Mouse (Mus musculus): ENCODE data around the gene Olfr784.
"Not testable (repeated sequence)": the region's sequence is repeated elsewhere in the genome, so short reads cannot be mapped to it uniquely, and the experiment has no call there.

Gene Olfr784

DNA sequence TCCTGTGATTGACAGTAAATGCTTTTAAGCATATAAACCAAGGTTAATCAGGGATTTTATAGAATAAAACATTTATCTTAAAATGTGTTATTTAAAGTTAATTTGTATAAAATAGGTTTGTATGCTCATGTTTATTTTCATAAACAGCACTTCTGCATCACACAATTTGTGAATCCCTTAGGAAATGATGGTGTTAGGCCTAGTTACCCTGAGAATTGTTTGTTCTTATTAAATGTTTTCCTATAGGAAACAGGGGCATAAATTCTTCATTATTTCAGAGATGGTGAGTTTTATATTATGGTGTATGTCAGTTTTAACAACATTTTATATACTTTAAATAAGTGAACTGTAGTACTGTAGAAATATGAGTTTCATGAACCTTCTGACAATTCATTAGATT, at the start of gene Olfr784:
TSS of gene Olfr784 (plus strand) at position 301 of the 400 bp plus-strand sequence.
- no peak for DNase-seq (ENCODE audit: low read depth, low spot score)

DNA sequence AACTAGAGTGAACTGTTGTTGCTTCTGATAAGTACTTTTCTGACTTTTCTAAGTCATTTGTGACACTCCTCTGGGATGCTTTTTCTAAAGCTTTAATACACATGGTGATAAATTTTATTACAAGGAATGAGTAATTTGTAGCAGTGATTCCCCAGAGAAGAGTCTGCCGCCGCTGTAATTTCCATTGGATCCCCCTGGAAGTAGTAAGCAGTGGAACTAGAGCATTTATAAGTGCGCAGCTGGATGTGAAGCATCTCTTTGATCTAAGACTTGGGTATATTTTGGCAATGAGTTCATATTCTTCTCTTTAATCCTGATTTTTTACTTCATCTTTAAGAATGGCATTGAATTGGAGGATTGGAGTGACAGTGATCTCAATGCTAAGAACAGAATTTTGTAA, 35.3 kb upstream of the Olfr784 start, which contains the start of gene Olfr782:
TSS of gene Olfr782 (plus strand) at position 301 of the 400 bp plus-strand sequence.
- DNase-seq (ENCODE audit: low read depth, low spot score), result no peak

DNA sequence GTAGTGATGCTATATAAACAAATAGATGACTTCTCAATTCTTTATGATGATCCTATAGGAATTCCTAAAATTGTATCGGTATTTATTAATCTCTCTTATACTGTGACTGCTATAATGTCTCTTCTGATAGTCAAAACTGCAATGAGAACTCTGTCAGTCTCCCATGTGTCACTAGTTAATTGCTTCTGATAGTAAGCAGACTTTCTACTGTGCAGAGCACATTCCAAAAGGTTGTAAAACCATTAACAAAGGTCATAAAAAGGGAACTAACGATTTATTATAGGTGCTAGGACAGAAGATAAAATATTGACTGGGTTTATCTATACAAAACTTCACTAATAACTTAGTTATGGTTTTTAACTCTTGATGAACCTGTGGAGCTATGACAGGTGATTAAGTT, 31.4 kb upstream of the Olfr784 start:
- not testable (repeated sequence) for DNase-seq (ENCODE audit: low read depth, low spot score)

DNA sequence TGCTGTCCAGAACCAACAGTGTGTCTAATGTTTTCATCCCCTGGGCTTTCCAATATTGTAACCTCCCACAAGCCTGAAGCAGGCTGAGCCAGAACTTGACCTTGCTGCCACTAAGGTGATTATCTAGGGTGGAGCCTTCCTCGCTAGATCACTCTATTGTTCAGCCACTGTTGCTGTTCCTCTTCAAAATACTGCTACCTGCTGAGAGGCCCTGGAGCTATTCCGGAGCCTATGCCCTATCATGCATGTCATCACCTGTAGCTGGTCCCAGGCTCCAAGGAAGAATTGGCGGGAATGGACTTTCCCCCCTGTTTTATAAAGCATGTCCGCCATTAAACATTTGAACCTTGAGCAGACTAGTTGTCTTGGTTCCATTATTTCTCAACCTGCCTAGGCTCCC, 27.4 kb upstream of the Olfr784 start:
- DNase-seq (ENCODE audit: low read depth, low spot score), result not testable (repeated sequence)

DNA sequence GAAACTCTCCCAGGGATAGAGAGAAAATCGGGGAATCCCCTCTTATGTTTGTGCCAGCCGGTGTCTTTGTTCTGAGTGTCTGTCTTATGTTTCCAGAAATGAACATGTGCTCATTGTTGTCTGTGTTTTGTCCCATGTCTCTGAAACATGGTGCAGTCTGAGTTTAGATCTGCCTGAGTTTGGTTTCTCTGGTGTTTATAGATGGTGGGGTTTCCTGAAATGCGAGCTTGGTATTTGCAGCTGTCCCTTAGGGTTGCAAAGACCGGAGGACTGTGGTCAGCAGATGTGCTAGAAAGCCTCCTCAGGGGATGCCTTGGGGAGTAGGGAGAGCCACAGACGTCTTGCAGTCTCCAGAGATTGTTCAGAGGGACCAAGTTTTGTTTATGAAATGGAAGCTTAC, 26.6 kb upstream of the Olfr784 start:
- DNase-seq (ENCODE audit: low read depth, low spot score), result no peak

DNA sequence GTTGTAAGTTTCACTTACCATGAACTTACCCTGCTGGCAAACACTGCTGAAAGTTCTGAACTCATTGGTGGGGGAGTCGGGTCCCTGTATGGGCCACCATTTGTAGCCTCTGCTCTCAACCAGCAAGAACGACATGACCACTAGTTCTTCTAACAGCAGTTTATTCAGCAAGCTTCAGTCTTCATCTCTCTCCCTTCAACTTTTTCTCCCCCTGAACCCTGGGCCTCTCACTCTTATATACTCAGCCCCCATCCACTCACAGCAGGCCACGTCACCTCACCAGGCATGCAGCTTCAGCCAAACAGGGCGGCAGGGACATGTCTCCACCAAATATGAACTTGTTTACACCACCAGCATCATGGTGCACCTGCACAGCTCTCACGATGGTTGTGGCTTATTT, 9.8 kb upstream of the Olfr784 start:
- DNase-seq (ENCODE audit: low read depth, low spot score), result peak; percentile 63

DNA sequence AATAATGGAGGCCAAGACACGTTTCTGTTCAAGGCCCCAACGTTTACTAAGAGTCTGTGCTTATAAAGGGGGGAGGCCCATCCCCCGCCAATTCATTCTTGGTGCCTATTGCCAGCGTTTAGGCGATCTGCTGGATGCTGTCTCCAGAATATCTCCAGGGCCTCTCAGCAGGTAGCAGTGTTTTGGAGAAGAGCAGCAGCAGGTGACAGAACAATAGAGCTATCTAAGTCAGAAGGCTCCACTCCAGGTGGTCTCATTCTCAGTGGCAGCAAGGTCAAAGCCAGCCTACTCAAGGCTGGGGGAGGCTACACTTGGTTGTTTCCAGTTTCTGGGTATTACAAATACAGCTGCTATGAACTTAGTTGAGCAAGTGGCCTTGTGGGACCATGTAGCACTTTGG, 17.0 kb downstream of the Olfr784 start:
- DNase-seq (ENCODE audit: low read depth, low spot score), result no peak

DNA sequence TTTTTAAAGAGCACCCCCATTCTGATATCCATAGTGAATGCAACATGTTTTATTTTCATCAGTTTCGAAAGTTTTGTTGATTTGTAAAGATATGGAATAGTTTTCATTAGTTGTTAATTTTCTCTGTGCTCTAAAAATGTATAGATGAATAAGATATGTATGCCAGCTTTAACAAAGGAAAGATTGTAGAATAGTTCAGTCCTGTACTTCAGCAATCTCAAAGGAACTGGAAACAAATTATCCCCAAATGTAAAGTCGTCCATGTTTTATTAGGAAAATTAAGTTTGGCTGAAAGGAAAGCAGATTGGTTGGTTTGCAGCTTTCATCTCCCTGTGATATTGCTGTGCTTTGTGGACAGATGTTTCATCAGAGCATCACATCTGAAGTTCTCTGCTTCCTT, 21.2 kb downstream of the Olfr784 start, which contains the start of gene Olfr785:
TSS of gene Olfr785 (plus strand) at position 301 of the 400 bp plus-strand sequence.
- no peak for DNase-seq (ENCODE audit: low read depth, low spot score)

DNA sequence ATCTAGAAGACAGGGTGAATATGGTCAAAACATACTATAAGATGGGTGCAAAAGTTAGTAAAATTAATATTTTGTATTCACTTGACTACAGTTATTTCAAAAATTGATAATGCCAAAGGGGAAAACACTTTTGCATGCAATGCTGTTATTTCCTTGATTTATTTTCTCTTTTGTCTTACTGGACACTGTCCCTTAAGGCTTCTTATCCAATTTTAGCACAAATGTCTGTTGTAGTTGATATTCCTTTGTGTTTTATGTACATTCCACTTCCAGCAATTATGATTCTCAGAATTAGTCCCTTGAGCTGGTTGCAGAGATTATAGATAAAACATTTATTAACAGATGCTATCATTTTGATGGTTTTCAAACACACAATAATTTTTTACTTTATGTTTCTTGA, 43.1 kb downstream of the Olfr784 start, which contains the start of gene Olfr786:
TSS of gene Olfr786 (plus strand) at position 301 of the 400 bp plus-strand sequence.
- no peak for DNase-seq (ENCODE audit: low read depth, low spot score)

Measured in A20 (cell line).